Mouse (Mus musculus) neural tube, embryonic 14.5 days (tissue): Measurements from ENCODE around the gene Dctd. TPM values are rescaled to one million over a fixed set of nuclear protein-coding genes. Genes with fewer than 3 reads are reported as not detected.
A peak's percentile ranks its signal among the peaks of the same experiment; 100 is the strongest.
"Not testable (repeated sequence)": the region's sequence is repeated elsewhere in the genome, so short reads cannot be mapped to it uniquely, and the experiment has no call there.

Experiments
- ATAC-seq: fragments of 200-750 bp; cut with Nextera tagmentation; 2 replicates; pipeline ENCODE4 v1.8.0; 2017; ENCODE audit warnings: low read depth, mild to moderate bottlenecking, moderate TSS enrichment, moderate library complexity
- H3K27ac ChIP-seq: fragments of 300-500 bp; sonication (generic); 2 replicates; pipeline ENCODE4 v1.5.1; 2014; ENCODE audit warnings: low read depth, mild to moderate bottlenecking, control low read depth, low read length, moderate library complexity, mixed read lengths
- H3K27me3 ChIP-seq: fragments of 300-500 bp; sonication (generic); 2 replicates; pipeline ENCODE4 v1.6.1; 2014; ENCODE audit warnings: low read length; ENCODE audit not compliant: control insufficient read depth, insufficient read depth
- H3K36me3 ChIP-seq: fragments of 300-500 bp; sonication (generic); 2 replicates; pipeline ENCODE4 v1.6.1; 2014; ENCODE audit warnings: low read length, mixed read lengths; ENCODE audit not compliant: control insufficient read depth, insufficient read depth
- H3K4me1 ChIP-seq: fragments of 300-500 bp; sonication (generic); 2 replicates; pipeline ENCODE4 v1.6.1; 2014; ENCODE audit warnings: low read length; ENCODE audit not compliant: control insufficient read depth, insufficient read depth
- H3K4me2 ChIP-seq: fragments of 300-500 bp; sonication (generic); 2 replicates; pipeline ENCODE4 v1.6.1; 2014; ENCODE audit warnings: mild to moderate bottlenecking, low read depth, low read length, control low read depth
- H3K4me3 ChIP-seq: fragments of 300-500 bp; sonication (generic); 2 replicates; pipeline ENCODE4 v1.5.1; 2014; ENCODE audit warnings: low read depth, low read length, control low read depth, mixed read lengths
- H3K9ac ChIP-seq: fragments of 300-500 bp; sonication (generic); replicated peaks from 2 replicates; pipeline ENCODE4 v1.6.1; 2014; ENCODE audit warnings: low read depth, mild to moderate bottlenecking, control low read depth, low read length, mixed read lengths
- H3K9me3 ChIP-seq: fragments of 300-500 bp; sonication (generic); 2 replicates; pipeline ENCODE4 v1.6.1; 2016; ENCODE audit warnings: low read length; ENCODE audit not compliant: control insufficient read depth
- WGBS: fragments of 180-500 bp; shearing (Covaris S2); extraction: QIAGEN DNeasy Blood & Tissue Kit; methylation state at CpG from one replicate; pipeline ENCODE4 v1.1.7; 2014; 5-methylcytosine and 5-hydroxymethylcytosine counted together
- polyA plus RNA-seq: library from polyadenylated mRNA; unstranded; fragments of >200 nt; fragmentation: Nextera tagmentation; extraction: Ambion mirVana; gene quantifications from 2 replicates; pipeline ENCODE4 v1.2.1, GENCODE M21; 2014

Dctd gene
- polyA plus RNA-seq, 1 experiment from 2014 or later, result 12.9 TPM

DNA sequence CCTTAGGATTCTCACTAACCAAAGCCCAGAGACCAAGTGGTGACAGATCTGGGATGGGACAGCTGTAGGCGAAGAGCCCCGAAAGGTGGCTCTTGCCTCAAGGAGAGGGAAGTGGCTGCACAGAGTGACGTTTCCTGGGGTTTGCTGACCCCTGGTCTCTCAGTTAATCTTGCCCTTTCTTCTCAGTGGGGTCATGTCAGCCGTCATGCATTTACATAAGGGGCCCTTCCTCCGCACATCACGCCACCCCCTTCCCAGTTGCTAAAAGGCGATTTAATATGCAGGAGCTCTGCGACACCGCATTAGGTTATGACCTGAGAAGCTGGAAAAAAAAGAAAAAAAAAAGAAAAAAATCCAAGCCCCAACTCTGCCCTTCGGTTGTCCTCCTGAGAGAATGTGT lies 58.8 kb downstream of the Dctd start:
- H3K9ac ChIP-seq, result no peak overlapping the region
- peaks cover 12% of the 10 kb centered on the region for H3K4me1 ChIP-seq
- WGBS, result 31% methylated on average over 10 of the region's 10 CpGs
- no peak overlapping the region for H3K27ac ChIP-seq
- H3K27me3 ChIP-seq, result no peaks in the 10 kb centered on the region
- ATAC-seq, result no peak
- H3K9me3 ChIP-seq, result no peaks in the 10 kb centered on the region
- no peak overlapping the region for H3K4me3 ChIP-seq
- H3K36me3 ChIP-seq, result no peaks in the 10 kb centered on the region
- no peak overlapping the region for H3K4me2 ChIP-seq

DNA sequence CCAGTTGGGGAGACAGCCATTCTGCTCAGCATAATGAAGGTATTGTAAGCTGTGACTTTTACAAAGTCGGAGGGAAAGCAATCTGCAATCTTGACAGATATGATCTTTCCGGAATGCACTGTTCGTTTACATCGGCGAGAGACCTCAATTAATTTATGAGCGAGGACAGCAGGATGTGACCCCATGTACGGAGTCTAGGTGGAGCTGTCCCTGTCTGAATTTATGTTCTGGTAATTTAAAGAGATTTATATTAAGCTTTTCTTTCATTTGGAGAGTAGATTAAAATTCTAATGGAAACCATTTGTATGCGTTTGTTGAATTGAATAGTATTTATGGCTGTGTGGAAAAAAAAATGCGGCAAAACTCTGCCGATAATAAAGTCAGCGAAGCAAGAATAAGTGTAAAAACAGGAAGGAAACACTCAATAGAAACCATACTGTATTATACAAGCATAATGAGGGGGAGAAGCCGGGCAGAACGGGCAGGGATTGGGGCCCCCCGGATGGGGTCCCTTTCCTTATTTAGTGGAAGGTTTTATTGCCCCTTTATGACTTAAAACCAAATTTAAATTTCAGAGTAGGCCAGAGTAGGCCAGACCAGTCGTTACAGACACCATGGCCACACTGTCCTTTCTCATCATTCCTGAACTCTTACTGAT lies 59.8 kb downstream of the Dctd start:
- H3K4me3 ChIP-seq, result no peak overlapping the region
- no peak overlapping the region for H3K4me2 ChIP-seq
- WGBS, result 11% methylated on average over 15 of the region's 15 CpGs
- no peaks in the 10 kb centered on the region for H3K9me3 ChIP-seq
- no peaks in the 10 kb centered on the region for H3K36me3 ChIP-seq
- no peak overlapping the region for H3K27ac ChIP-seq
- peaks cover 11% of the 10 kb centered on the region for H3K4me1 ChIP-seq
- H3K27me3 ChIP-seq, result no peaks in the 10 kb centered on the region
- ATAC-seq, result peak; percentile 36; the same call in 1 of the 2 replicates
- no peak overlapping the region for H3K9ac ChIP-seq

DNA sequence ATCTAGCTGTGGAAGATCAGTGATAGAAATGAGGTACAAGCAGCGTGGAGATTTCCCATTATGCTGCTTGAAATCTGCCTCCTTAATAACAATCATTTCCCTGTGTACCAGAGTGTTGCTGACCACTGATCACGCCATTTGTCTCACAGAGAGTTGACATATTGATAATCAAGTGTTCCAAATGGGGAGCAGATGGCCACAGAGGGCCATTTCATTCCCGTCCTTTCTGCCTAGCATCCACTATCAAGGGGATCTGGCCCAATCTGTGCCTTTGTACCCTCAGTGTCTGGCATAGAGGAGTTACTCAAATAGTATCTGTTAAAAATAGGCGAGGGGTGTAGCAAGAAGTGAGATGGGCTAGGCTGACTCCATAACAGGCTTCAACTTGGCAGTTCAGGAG lies 78.5 kb downstream of the Dctd start:
- Histone ChIP-seq H3K4me1 (no peaks in the 10 kb centered on the region), H3K4me2 (no peak overlapping the region), H3K27ac (no peak overlapping the region), H3K9ac (no peak overlapping the region), H3K27me3 (no peaks in the 10 kb centered on the region), H3K36me3 (no peaks in the 10 kb centered on the region), H3K4me3 (no peak overlapping the region), H3K9me3 (no peaks in the 10 kb centered on the region)
- no peak for ATAC-seq
- 52% methylated on average over 4 of the region's 4 CpGs for WGBS

DNA sequence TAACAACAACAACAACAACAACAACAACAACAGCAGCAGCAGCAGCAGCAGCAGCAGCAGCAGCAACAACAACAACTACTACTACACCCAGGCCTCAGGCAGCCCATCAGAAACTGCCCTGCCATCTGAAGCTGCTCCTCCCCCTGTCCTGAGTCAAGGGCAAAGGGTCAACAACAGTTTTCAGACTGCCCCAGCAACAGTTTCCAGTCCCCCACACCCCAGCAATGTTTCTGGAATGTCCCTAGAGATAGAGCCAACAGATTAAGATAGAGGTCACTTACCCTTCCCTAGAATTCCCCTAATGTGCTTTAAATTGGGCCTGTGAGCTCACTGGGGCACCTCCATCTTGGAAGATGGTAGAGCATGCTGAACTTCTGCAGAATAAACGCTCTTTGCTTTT lies 79.0 kb downstream of the Dctd start:
- no peaks in the 10 kb centered on the region for H3K27me3 ChIP-seq
- H3K36me3 ChIP-seq, result no peaks in the 10 kb centered on the region
- H3K27ac ChIP-seq, result no peak overlapping the region
- H3K4me3 ChIP-seq, result no peak overlapping the region
- no peak for ATAC-seq
- H3K9me3 ChIP-seq, result no peaks in the 10 kb centered on the region
- no peak overlapping the region for H3K9ac ChIP-seq
- WGBS, result 96% methylated on average over 1 of the region's 1 CpGs
- no peak overlapping the region for H3K4me2 ChIP-seq
- H3K4me1 ChIP-seq, result no peaks in the 10 kb centered on the region

DNA sequence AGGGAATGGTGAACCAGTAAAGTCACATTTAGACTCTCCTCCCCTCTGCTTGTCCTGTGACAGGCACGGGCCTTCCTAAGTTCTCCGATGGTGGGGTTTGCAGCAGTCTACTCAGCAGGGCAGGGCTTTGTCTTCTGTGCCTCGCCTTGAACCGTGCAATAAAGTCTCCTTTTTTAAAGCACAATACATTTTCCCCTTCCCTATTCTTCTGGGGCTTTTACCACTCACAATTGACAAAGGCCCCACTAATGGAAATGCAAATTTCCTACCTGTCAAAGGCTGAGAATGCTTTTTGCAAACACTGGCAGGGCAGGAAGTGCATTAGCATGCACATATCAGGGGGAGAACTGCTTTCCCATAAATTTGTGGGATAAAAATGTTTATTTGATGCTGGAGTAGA lies 80.1 kb downstream of the Dctd start:
- Histone ChIP-seq H3K27me3 (no peaks in the 10 kb centered on the region), H3K9ac (no peak overlapping the region), H3K27ac (no peak overlapping the region), H3K4me1 (no peaks in the 10 kb centered on the region), H3K36me3 (no peaks in the 10 kb centered on the region), H3K4me3 (no peak overlapping the region), H3K4me2 (no peak overlapping the region), H3K9me3 (no peaks in the 10 kb centered on the region)
- WGBS, result 6% methylated on average over 4 of the region's 4 CpGs
- no peak for ATAC-seq

DNA sequence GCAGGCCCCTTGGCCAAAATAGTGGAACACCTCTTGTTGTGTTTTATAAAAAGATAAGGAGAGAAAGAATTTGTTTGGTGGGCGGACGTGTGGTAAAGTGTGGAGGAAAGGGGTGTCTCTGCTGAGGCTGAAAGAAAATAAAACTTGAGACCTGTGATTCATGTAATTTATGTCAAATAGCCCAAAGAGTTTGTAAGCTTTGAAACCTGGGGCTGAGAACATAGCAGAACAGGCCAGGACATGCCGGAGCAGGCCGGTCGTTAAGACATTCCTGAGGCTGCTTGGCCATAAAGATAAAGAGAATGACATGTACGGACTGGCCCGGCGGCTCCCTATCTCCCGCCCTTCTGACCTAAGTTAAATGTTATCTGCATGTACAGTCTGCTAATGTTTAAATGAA lies 81.3 kb downstream of the Dctd start:
- H3K27ac ChIP-seq, H3K27me3 ChIP-seq, H3K36me3 ChIP-seq, H3K4me1 ChIP-seq, ATAC-seq, H3K9ac ChIP-seq, H3K9me3 ChIP-seq, H3K4me3 ChIP-seq, H3K4me2 ChIP-seq: not testable (repeated sequence)
- WGBS, result 90% methylated on average over 9 of the region's 9 CpGs

DNA sequence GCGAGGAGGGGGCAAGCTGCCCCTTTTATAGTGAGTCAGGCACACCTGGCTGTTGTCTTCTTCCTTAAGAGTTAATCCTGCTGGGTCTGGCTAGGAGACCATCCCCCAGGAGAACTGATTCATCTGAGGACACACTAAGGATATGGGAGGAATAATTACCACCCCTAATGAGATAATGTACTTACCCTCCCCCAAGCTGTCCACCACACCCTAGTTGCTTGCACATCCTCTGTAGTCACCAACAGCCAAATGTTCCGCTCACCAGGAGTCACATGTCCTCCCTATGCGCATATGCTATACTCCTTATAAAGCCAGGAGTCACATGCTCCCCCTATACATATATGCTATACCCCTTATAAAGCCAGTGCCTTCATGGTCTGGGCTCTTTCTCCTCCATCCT lies 82.1 kb downstream of the Dctd start:
- ATAC-seq, result no peak
- Histone ChIP-seq H3K27me3 (no peaks in the 10 kb centered on the region), H3K4me3 (no peak overlapping the region), H3K9ac (no peak overlapping the region), H3K36me3 (no peaks in the 10 kb centered on the region), H3K4me2 (no peak overlapping the region), H3K27ac (no peak overlapping the region), H3K9me3 (no peaks in the 10 kb centered on the region), H3K4me1 (no peaks in the 10 kb centered on the region)
- 98% methylated on average over 3 of the region's 3 CpGs for WGBS

DNA sequence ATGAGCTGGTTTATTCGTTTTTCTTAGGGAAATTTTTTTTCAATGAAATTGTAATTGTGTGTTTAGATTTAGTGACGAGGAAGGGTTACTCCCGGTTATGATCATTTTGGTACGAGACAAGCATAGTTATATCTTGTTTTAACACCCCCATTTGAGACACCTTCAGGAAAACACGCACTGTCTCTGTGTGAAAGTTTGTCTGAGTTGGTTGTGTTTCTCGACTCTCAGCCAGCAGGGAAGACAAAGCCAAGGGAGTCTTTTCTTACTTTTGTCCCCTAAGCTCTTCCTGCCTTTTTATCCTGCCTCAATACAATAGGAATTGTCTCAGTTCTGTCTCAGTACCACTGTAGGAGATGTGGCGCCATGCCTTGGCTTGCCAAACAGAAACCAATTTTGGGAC lies 84.9 kb downstream of the Dctd start:
- Histone ChIP-seq H3K9ac (no peak overlapping the region), H3K4me1 (no peaks in the 10 kb centered on the region), H3K9me3 (no peaks in the 10 kb centered on the region), H3K27ac (no peak overlapping the region), H3K4me2 (no peak overlapping the region), H3K4me3 (no peak overlapping the region), H3K36me3 (no peaks in the 10 kb centered on the region), H3K27me3 (no peaks in the 10 kb centered on the region)
- no peak for ATAC-seq
- WGBS, result 83% methylated on average over 7 of the region's 7 CpGs

DNA sequence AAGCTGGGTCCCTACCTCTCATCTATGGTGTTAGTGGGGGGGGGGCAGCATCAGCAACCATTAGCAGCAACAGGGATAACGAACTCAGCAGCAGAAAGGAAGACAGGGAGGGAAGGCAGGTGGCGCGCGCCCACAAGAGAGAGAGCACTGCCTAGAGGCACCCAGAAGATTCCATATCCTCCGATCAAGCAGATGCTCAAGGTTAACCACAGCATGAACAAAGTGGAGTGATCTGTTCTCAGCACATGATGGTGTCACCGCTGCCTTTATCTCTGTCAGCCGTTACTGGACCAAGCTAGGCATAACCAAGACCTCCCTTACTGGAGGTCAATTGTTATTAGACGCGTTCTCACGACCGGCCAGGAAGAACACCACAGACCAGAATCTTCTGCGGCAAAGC lies 89.7 kb downstream of the Dctd start:
- ATAC-seq, result no peak
- Histone ChIP-seq H3K4me3 (no peak overlapping the region), H3K9ac (no peak overlapping the region), H3K9me3 (no peaks in the 10 kb centered on the region), H3K36me3 (no peaks in the 10 kb centered on the region), H3K27ac (no peak overlapping the region), H3K27me3 (no peaks in the 10 kb centered on the region), H3K4me2 (no peak overlapping the region), H3K4me1 (no peaks in the 10 kb centered on the region)
- 97% methylated on average over 12 of the region's 12 CpGs for WGBS
